Mouse (Mus musculus) gastrocnemius, adult 18-20 months (tissue): Measurements from ENCODE around the gene Adcy9. TPM values are rescaled to one million over a fixed set of nuclear protein-coding genes. Genes with fewer than 3 reads are reported as not detected.
A peak's percentile ranks its signal among the peaks of the same experiment; 100 is the strongest.
"Not testable (repeated sequence)": the region's sequence is repeated elsewhere in the genome, so short reads cannot be mapped to it uniquely, and the experiment has no call there.

Source experiments
- DNase-seq: peaks from one replicate; pipeline ENCODE4 v3.0.0; 2021; ENCODE audit warnings: low spot score
- total RNA-seq, 2 experiments: library from RNA; stranded (reverse); gene quantifications; 2 replicates each; pipeline ENCODE4 v1.2.3; 2021

Adcy9 gene
- total RNA-seq, 2 experiments from 2014 or later: 33.7 to 36.2 TPM

- DNase-seq: peak; percentile 85
Observed at GRCm38 (mm10) chr16:4273702-4274476, 146.4 kb downstream of the Adcy9 start.

- no peak for DNase-seq
Observed at GRCm38 (mm10) chr16:4272254-4272653, 148.0 kb downstream of the Adcy9 start.

GRCm38 (mm10) chr16:4270911-4271310, 149.4 kb downstream of the Adcy9 start:
- DNase-seq: no peak

GRCm38 (mm10) chr16:4267857-4268666, 152.2 kb downstream of the Adcy9 start:
- DNase-seq: peak; percentile 82

GRCm38 (mm10) chr16:4267453-4267852, 152.8 kb downstream of the Adcy9 start:
- DNase-seq: no peak

GRCm38 (mm10) chr16:4265351-4265750, 154.9 kb downstream of the Adcy9 start:
- DNase-seq: no peak

GRCm38 (mm10) chr16:4263486-4263885, 156.8 kb downstream of the Adcy9 start:
- no peak for DNase-seq

- no peak for DNase-seq
Observed at GRCm38 (mm10) chr16:4257546-4257945, 162.8 kb downstream of the Adcy9 start.

GRCm38 (mm10) chr16:4248791-4249190, 171.5 kb downstream of the Adcy9 start:
- no peak for DNase-seq

GRCm38 (mm10) chr16:4245241-4245640, 175.1 kb downstream of the Adcy9 start:
- not testable (repeated sequence) for DNase-seq

Other genes starting within 250 kb of the Adcy9 start
- gene Crebbp, start 206.5 kb downstream of the Adcy9 start, total RNA-seq: 10 to 100 TPM; 35.2 to 37.9 TPM
- 1,000 to 10,000 TPM; 1,111 to 1,154 TPM for gene Srl, start 121.3 kb upstream of the Adcy9 start, total RNA-seq
- gene Tfap4, start 139.4 kb upstream of the Adcy9 start, total RNA-seq: 1 to 10 TPM; 2.7 to 2.9 TPM
- gene Glis2, start 174.2 kb upstream of the Adcy9 start, total RNA-seq: 1 to 10 TPM; 4.0 to 7.3 TPM
- 100 to 1,000 TPM; 108 to 113 TPM for gene Pam16, start 204.5 kb upstream of the Adcy9 start, total RNA-seq
- gene Vasn, start 219.4 kb upstream of the Adcy9 start, total RNA-seq: 1 to 10 TPM; 4.1 to 5.0 TPM
- 100 to 1,000 TPM in 1 of 2 experiments, 10 to 100 TPM in 1; 91.1 to 101 TPM for gene Dnaja3, start 219.5 kb upstream of the Adcy9 start, total RNA-seq